Mouse (Mus musculus) liver, embryonic 14 days (tissue): ENCODE data around the gene Dstyk. TPM values are rescaled to one million over a fixed set of nuclear protein-coding genes. Genes with fewer than 3 reads are reported as not detected.

Experiments used
- polyA plus RNA-seq: library from polyadenylated mRNA; depleted of rRNA; stranded (reverse); fragments of >200 nt; gene quantifications from 2 replicates; pipeline ENCODE4 v1.2.3, GENCODE M21; 2012; rRNA removed

The Dstyk gene
- 3.9 and 4.4 TPM in 2 replicates for polyA plus RNA-seq

GRCm38 (mm10) chr1:132417319-132418251 is at the start of gene Dstyk:
Gene Dstyk, plus strand, starts transcription at chr1:132417555.

DNA sequence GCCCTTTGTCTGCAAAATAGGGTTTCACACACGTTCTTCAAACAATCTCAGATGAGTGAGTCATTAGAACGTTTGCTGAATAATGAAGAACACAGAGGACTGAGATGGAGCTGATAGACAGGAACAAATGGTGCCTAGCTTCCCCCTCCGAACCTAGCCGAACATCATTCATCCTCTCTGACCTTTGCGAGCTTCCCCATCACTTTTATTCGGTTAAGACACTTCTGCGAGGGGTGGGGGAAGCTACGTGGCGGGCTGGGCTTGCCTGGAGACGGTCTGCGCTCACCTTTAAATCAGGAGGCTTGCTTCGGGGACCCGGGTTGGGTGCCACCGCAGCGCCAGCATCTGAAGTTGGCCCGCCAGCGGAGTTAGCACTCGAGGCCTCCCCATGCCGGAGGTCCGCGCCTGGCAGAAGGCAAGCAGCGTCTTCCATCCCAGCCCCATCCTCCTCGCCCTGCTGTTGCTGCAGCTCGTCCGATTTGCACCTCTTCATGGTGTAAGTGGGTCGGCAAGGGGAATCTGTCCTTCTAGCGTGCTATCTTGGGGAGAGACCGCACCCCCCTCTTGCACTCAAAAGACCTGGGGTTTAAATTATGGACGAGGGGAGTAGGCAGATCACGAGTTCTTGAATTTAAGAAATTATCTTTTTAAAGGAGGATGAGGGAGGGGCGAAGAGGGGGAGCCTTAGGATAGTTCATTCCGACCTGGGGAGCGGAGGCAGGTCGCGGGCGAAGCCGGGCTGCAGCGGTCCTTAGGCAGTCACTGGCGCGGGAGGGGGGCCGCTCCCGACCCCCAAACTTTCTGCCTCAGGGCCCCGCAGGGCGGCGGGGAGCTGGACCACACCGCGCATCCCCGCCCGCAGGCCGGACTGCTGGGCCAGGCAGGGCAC is 26.4 kb upstream of the Dstyk start, which contains the start of gene Tmcc2:
Gene Tmcc2, minus strand, starts transcription at position 591 of the 889 bp plus-strand sequence.

GRCm38 (mm10) chr1:132476928-132477691 is 59.8 kb downstream of the Dstyk start, which contains the start of gene Rbbp5:
Gene Rbbp5, plus strand, starts transcription at chr1:132477365.

GRCm38 (mm10) chr1:132506058-132506457 is 88.7 kb downstream of the Dstyk start, which contains the start of gene Tmem81:
Gene Tmem81, plus strand, starts transcription at chr1:132506230.

Other genes starting within 250 kb of the Dstyk start
- gene Lemd1, start 226.1 kb upstream of the Dstyk start, polyA plus RNA-seq: not detected in 2 replicates
- under 0.01 TPM in 2 replicates for gene AC124108.1, start 226.1 kb upstream of the Dstyk start, polyA plus RNA-seq
- gene Gm10188, start 187.8 kb upstream of the Dstyk start, polyA plus RNA-seq: not detected in 2 replicates
- gene Klhdc8a, start 118.9 kb upstream of the Dstyk start, polyA plus RNA-seq: 0.02 and 0.05 TPM in 2 replicates
- gene Nuak2, start 101.4 kb upstream of the Dstyk start, polyA plus RNA-seq: 1.1 and 1.3 TPM in 2 replicates
- gene Tmcc2, start 26.3 kb upstream of the Dstyk start, polyA plus RNA-seq: 243 and 315 TPM in 2 replicates
- 14.7 and 18.3 TPM in 2 replicates for gene Rbbp5, start 59.8 kb downstream of the Dstyk start, polyA plus RNA-seq
- gene Tmem81, start 88.7 kb downstream of the Dstyk start, polyA plus RNA-seq: 1.4 and 1.7 TPM in 2 replicates
- gene Cntn2, start 125.7 kb downstream of the Dstyk start, polyA plus RNA-seq: 0.02 and 0.03 TPM in 2 replicates